Mouse (Mus musculus) cortical plate, adult 2 months (tissue): Measurements from ENCODE around the gene Gm10945.

Source experiments
- CTCF ChIP-seq: fragments of 200-500 bp; IDR thresholded peaks from 2 replicates; pipeline ENCODE4 v1.5.1; 2011; ENCODE audit warnings: mild to moderate bottlenecking, control low read depth, low read length; ENCODE audit not compliant: insufficient read depth; ENCODE audit errors: extremely low read depth
- POLR2A ChIP-seq: fragments of 200-500 bp; IDR thresholded peaks from 2 replicates; pipeline ENCODE4 v1.6.1; 2011; ENCODE audit warnings: mild to moderate bottlenecking, low read length, control low read depth; ENCODE audit not compliant: insufficient read depth; ENCODE audit errors: extremely low read depth

DNA sequence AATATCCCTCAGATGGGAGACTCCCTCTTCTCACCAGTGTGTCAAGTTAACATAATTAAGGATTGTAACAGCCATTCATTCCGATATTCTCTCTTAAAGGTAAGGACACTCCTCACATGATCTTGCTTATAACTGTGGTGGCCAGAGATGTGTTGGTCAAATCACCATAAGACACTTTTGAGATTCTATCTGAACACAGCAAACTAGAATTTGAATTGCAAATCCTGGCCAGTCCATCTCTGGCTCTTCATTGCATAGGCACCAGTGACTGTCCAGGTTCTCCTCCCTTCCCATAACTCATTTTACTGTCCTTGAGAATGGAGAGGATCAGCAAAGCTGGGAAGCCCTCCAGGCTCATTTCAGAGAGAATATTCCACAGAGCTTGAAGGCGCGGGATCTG lies 3.4 kb downstream of the Gm10945 start, which contains the start of gene Oprm1:
- TF ChIP-seq CTCF, result no peak
- no peak for TF ChIP-seq POLR2A
